Mouse (Mus musculus): ENCODE results near the gene Pakap. TPM values are rescaled to one million over a fixed set of nuclear protein-coding genes. Genes with fewer than 3 reads are reported as not detected.

The Pakap gene
- polyA plus RNA-seq, 1 experiment = 1.9 TPM

DNA sequence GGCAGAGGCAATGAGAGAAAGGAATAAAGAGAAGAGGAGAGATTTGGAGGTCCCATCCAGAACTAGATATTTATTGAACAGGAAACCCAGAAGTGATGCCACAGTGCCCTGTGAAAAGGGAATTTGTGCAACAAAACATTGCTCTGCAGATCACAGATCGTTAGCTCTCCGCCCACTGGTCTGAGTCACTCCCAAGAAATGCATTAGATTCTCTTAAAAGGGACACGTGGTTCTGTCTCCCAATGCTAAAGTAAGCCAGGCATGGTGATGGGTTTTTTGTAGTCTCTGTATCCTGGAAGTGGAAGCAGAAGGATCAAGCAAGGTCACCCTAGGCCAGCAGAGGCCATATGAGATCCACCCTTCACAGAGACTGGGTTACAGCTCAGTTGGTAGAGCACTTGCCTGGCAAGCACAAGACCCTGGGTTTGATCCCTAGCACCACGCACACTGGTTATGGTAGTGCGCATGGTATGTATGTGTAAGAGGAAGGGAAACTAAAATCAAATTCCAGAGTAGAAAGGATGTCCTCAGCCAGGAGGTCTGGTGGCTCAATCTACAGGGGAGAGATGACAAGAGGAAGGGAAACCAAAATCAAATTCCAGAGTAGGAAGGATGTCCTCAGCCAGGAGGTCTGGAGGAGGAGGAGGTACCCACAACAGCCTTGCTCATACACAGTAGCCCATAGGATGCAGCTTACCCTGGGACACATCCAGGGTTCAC, 84.4 kb downstream of the Pakap start:
- DNase-seq (ENCODE audit: low read depth) = no peak

DNA sequence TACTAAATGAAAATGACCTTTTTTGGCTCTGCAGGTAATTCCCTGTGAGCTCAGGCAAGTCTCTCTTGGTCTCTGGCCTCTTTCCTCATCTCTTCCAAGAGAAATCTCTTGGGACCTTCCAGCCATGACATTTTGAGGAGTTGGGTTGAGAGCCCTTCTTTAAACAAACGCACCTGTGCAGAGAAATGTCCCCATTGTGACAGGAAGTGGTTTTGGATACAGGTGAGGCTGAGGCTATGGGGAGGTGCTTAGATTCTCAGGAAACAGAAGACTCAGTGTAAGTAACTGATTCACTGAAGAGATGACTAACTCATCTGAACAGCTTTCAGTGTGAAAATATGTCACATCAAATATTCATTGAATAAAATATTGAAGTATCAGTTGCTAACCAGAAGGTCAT, 88.0 kb downstream of the Pakap start:
- TF ChIP-seq CTCF (IDR thresholded peaks at IDR 0.05; ENCODE audit: borderline replicate concordance, extremely low read depth, insufficient read depth, insufficient read length) = no peak
- no peak for TF ChIP-seq POLR2A (IDR thresholded peaks at IDR 0.05; ENCODE audit: borderline replicate concordance, extremely low read depth, insufficient read depth, insufficient read length, poor library complexity, severe bottlenecking)
- no peak for DNase-seq (ENCODE audit: low read depth)

More for the DNA sequence above, 84.4 kb downstream of the Pakap start:
- TF ChIP-seq POLR2A (IDR thresholded peaks at IDR 0.05; ENCODE audit: borderline replicate concordance, extremely low read depth, insufficient read depth, insufficient read length, poor library complexity, severe bottlenecking) (no peak), CTCF (IDR thresholded peaks at IDR 0.05; ENCODE audit: borderline replicate concordance, extremely low read depth, insufficient read depth, insufficient read length) (no peak)

DNA sequence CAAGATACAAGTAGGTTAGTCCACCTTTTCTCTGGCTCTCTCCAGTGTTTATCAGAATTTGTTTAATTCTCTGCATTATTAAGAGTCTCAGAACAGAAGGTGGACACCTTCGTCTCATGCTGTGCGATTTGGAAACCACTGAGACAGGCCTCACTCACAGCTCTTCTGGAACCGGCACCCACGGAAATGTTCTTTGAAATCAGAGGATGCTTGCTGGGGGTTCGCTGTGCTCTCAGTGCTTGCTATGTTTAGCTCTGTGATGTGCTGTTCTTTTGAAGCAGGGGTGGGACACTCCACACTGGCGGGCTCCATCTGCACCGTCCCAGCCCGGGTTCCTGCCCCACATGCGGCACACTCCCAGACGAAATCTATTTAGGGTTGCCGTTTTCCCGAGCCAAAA, 88.4 kb downstream of the Pakap start:
- TF ChIP-seq CTCF (IDR thresholded peaks at IDR 0.05; ENCODE audit: borderline replicate concordance, extremely low read depth, insufficient read depth, insufficient read length) (no peak), POLR2A (IDR thresholded peaks at IDR 0.05; ENCODE audit: borderline replicate concordance, extremely low read depth, insufficient read depth, insufficient read length, poor library complexity, severe bottlenecking) (no peak)
- DNase-seq (ENCODE audit: low read depth) = no peak

DNA sequence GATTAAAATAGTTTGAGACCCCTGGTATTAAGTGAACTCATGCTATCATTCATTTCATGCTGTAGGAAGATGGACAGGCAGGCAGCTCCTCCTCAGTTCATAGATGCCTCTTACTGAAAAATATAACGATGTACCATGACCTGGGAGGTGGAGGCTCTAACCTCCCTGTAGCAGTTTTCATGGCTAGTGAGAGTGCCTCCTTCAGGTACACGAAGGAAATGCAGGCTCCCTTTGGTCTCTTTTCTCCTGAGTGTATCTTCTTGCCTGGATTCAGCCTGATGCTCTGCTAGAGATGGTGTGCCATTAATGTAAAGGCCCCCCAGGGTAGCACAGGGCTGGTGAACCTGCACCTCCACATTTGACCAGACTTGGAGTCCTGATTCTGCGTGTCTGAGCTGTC, 88.9 kb downstream of the Pakap start:
- TF ChIP-seq POLR2A (IDR thresholded peaks at IDR 0.05; ENCODE audit: borderline replicate concordance, extremely low read depth, insufficient read depth, insufficient read length, poor library complexity, severe bottlenecking) (no peak), CTCF (IDR thresholded peaks at IDR 0.05; ENCODE audit: borderline replicate concordance, extremely low read depth, insufficient read depth, insufficient read length) (peak; percentile 14; the same call in 1 of the 2 replicates)
- DNase-seq (ENCODE audit: low read depth) = no peak

DNA sequence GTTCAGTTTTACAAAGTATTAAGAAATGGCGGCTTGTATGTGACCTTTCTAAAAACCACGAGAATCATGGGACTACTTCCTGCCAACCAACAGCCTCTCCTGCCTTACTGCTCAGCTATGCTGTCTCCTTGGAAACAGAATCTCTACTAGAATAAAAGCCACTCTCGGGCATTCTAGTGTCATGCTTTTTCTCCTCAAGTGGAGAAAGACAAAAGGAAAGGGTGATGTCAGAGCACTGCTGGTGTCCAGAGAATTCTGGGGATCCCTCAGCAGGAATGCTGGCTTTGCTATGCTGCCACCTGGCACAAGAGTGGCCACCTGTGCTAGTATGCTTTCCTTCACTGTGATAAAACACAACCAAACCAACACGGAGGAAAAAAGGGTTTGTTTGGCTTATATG, 92.5 kb downstream of the Pakap start:
- peak; percentile 74 for DNase-seq (ENCODE audit: low read depth)
- TF ChIP-seq CTCF (IDR thresholded peaks at IDR 0.05; ENCODE audit: borderline replicate concordance, extremely low read depth, insufficient read depth, insufficient read length) (no peak), POLR2A (IDR thresholded peaks at IDR 0.05; ENCODE audit: borderline replicate concordance, extremely low read depth, insufficient read depth, insufficient read length, poor library complexity, severe bottlenecking) (no peak)

DNA sequence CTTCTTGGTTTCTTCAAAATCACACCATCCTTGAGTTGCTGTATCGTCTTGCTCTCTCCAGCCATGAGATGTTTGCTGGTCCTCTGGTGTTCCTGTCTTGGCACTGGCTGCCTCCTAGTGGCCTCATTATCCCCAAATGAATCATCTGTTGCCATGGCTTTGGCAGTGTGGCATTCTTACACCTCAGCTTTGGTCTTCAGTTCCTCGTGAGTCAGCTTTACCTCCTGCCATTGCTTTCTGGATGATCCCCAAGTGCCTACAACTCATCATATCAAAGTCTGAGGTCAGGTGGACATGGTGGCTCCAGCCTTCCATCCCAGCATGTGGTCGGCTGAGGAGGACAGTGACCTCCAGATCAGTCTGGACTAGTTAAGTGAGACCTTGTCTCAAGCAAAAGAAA, 98.1 kb downstream of the Pakap start:
- DNase-seq (ENCODE audit: low read depth) = no peak
- TF ChIP-seq POLR2A (IDR thresholded peaks at IDR 0.05; ENCODE audit: borderline replicate concordance, extremely low read depth, insufficient read depth, insufficient read length, poor library complexity, severe bottlenecking) = no peak
- TF ChIP-seq CTCF (IDR thresholded peaks at IDR 0.05; ENCODE audit: borderline replicate concordance, extremely low read depth, insufficient read depth, insufficient read length) = no peak

DNA sequence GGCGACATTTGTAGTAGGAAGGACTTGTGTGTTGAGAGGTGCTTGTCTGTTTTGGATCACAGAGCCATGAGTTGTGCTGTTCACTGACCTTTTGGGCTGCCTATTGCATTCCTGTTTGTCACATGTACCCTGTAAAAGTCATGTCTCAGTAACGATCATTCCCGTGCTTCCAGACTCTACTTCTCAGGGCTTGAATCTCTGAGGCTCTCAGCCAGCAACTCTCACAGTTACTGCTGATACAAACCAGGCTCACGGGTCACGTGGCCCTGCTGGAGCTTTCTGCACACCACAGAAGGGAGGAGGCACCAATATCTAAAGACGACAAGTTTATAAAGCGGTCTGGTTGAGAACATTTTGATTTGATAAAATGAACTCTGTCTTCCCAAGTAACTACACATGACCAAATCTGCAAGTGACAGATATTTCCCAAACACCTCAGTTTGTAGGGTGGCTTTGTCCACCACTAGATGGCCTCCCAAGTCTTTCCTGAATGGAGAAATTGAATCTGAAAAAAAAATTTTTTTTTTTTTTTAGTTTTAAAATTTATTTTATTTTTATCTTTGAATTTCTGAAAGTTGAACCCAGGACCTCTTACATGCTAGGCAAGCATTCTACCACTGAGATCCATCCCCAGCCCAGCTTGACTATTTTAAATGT, 103.0 kb downstream of the Pakap start:
- peak; percentile 50 for DNase-seq (ENCODE audit: low read depth)
- TF ChIP-seq POLR2A (IDR thresholded peaks at IDR 0.05; ENCODE audit: borderline replicate concordance, extremely low read depth, insufficient read depth, insufficient read length, poor library complexity, severe bottlenecking) (no peak), CTCF (IDR thresholded peaks at IDR 0.05; ENCODE audit: borderline replicate concordance, extremely low read depth, insufficient read depth, insufficient read length) (peak; percentile 51; the same call in 1 of the 2 replicates)

DNA sequence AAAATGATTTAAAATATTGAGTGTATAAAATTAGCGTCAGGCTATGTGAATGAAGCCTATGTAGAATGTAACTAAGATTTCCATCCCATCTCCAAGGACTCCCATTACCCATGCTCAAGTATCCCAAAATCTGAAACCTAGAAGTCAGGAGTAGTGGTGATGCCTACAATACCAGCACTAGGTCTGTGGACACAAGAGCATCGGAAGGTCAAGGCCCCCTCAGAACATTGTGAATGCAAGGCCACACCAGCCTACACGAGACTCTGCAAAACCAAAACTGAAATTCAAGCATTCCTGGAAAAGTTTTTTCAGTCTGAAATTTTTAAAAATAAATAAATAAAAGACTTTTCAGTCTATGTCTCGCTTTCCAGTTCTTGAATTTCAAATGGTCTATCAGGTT, 104.6 kb downstream of the Pakap start:
- no peak for DNase-seq (ENCODE audit: low read depth)
- TF ChIP-seq CTCF (IDR thresholded peaks at IDR 0.05; ENCODE audit: borderline replicate concordance, extremely low read depth, insufficient read depth, insufficient read length) (no peak), POLR2A (IDR thresholded peaks at IDR 0.05; ENCODE audit: borderline replicate concordance, extremely low read depth, insufficient read depth, insufficient read length, poor library complexity, severe bottlenecking) (no peak)

DNA sequence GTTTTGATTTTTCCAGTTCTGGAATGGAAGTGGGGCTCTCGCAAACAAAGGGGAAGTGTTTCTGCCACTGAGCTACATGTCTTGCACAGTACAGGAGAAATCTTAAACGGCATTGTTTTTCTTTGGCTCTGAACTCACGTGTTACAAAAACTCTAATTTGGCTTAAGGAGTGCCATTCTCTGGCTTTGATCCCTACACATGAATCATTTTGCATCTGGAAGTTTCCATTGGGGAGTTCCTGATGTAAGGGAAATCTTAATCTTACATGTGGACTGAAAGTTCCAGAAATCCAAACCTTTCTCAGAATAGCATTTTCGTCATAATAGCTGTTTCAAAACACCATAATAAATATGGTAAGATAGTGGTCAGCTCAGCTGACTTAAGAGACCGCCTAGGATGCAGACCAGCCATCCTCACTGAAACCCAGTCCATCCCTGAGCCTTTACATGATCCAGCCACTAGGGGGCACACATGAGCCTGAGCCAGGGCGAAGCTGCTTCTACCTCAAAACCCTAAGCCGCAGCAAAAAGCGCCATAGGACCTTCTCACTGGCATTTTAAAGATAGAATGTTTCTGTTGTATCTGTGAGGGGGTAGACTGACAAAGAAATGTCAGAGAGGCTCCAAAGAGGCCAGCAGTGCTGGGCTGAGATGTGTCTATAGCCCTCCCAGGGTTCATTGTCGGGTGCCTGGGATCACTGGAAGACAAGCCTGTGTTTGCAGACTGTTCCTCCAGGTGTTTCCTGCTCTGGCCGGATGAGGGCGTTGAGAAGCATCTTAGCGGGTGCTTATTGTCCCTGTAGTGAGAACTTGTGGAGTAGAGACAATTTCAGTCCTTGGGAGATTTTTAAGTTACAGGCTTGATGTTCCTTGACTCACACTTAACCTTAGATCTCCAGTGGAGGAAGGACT, 105.3 kb downstream of the Pakap start:
- DNase-seq (ENCODE audit: low read depth) = peak; percentile 91
- TF ChIP-seq CTCF (IDR thresholded peaks at IDR 0.05; ENCODE audit: borderline replicate concordance, extremely low read depth, insufficient read depth, insufficient read length) (peak; percentile 97), POLR2A (IDR thresholded peaks at IDR 0.05; ENCODE audit: borderline replicate concordance, extremely low read depth, insufficient read depth, insufficient read length, poor library complexity, severe bottlenecking) (no peak)

DNA sequence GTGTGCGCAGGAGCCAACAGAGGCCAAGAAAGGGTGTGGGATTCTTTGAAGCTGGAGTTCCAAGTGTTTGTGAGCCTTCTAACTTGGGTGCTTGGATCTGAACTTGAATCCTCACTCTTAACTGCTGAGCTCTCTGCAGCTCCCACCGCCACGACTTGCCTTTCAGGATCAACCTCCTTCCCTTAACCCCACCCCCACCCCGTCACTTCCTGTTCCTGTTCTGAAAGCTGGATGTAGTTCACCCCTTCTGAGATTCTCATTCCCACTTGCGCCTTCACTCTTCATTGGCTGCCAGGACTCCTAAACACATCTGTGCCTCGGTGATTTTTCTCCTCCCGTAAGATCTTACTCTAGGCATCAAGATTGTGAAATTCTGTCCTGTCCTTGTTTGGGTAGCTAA, 106.4 kb downstream of the Pakap start:
- TF ChIP-seq POLR2A (IDR thresholded peaks at IDR 0.05; ENCODE audit: borderline replicate concordance, extremely low read depth, insufficient read depth, insufficient read length, poor library complexity, severe bottlenecking) = no peak
- no peak for TF ChIP-seq CTCF (IDR thresholded peaks at IDR 0.05; ENCODE audit: borderline replicate concordance, extremely low read depth, insufficient read depth, insufficient read length)
- no peak for DNase-seq (ENCODE audit: low read depth)

DNA sequence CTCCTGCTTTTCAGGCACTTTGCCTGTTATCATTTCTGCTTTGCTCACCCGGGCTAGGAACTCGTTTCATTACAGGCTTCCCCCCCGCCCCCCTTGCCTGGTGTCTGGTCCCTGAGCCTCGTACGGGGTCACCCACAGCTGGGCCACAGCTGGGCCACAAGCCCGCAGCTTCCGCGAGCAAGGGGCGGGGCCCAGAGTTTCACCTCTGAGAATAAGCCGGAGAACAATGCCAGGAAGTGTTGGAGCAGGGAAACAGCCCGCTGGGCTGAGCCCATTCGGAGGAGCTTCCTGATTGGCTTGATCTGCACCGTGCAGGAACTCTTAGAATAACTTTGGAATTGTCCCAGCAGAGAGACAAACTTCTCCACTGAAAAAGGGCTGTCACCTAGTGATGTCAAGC, 107.4 kb downstream of the Pakap start:
- DNase-seq (ENCODE audit: low read depth) = peak; percentile 39
- TF ChIP-seq CTCF (IDR thresholded peaks at IDR 0.05; ENCODE audit: borderline replicate concordance, extremely low read depth, insufficient read depth, insufficient read length) = no peak
- no peak for TF ChIP-seq POLR2A (IDR thresholded peaks at IDR 0.05; ENCODE audit: borderline replicate concordance, extremely low read depth, insufficient read depth, insufficient read length, poor library complexity, severe bottlenecking)
